Mouse (Mus musculus): ENCODE measurements around the gene 2310022A10Rik.

DNA sequence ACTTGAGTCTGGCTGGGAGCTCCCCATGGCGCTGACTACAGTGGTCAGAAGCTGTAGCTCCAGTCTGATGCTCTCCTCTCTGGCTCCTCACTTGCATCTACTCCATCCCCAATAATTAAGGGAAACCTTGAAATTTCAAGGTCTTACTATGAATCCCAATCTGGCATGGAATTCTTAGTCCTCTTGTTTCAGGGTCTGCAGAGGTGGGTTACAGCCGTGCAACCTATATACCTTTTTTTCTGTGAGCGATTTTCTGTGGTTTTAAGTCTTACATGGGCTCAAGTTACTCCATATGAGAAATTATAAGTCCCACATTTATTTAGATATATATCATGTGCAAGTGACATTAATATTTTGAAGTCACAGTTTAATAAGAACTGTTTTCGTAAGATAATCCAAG lies 37.1 kb downstream of the 2310022A10Rik start:
- TF ChIP-seq POLR2A (IDR thresholded peaks at IDR 0.05; ENCODE audit: low read depth, low read length) (no peak), CTCF (IDR thresholded peaks at IDR 0.05; ENCODE audit: extremely low read depth, insufficient read length, insufficient replicate concordance, low read depth, low read length) (no peak)

Data from small intestine, adult 2 months (tissue).